In the genomic region with DNA sequence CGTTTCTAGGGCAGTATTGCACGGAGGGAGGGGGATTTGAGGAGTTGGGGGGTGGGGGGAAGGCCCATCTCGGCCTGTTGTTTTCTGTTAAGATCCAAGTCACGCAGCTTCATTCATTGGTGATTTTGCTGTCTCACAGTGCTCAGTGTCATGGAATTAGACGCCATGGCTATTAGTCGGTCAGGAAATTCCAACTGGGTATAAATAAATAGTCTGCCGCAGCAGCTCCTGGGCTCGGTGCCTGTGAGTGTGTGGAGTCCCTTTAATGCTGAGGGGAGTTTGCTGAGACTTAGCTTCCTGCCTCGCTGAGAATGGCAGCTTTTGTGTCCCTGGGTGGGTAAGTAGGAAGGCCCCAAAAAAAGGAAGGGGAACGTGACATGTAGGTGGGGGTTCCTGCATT, we compare ENCODE assay signal across 9 mouse cellular contexts.
DNase-seq lines count a peak whose midpoint lies in the region; ATAC-seq and TF ChIP-seq lines count a peak whose summit lies in the region.
"Had no signal": no experiment of that assay in that cellular context is flagged by ENCODE, and none has a peak within 500 bp of the region (broad histone marks: within the 10 kb centered on the region; RNA-seq: fewer than 3 reads in every experiment).

No protein-coding gene starts in this region.

- no peaks in the 10 kb centered on the region for H3K27me3 ChIP-seq in forebrain, embryonic 11.5 days (ENCODE audit: control insufficient read depth, insufficient read depth, low read length)
- H3K27me3 ChIP-seq in limb, embryonic 10.5 days (ENCODE audit: low read depth, poor library complexity, severe bottlenecking), result no peaks in the 10 kb centered on the region
- H3K27me3 ChIP-seq in midbrain, embryonic 16.5 days (ENCODE audit: control insufficient read depth, insufficient read depth, low read depth, low read length), result peaks cover 3% of the 10 kb centered on the region

- no peak for ATAC-seq in forebrain, embryonic 11.5 days (replicated peaks; ENCODE audit: low FRiP score)
- ATAC-seq in midbrain, embryonic 16.5 days, result peak; percentile 76
- ATAC-seq in megakaryocyte progenitor cell, adult 5-6 weeks (replicated peaks; ENCODE audit: poor library complexity), result no peak
- ATAC-seq in cerebellum, adult (ENCODE audit: insufficient number of reproducible peaks, low FRiP score, low TSS enrichment), result no peak

- no peaks in the 10 kb centered on the region for H3K36me3 ChIP-seq in forebrain, embryonic 11.5 days (ENCODE audit: control insufficient read depth, insufficient read depth, low read length)
- no peaks in the 10 kb centered on the region for H3K36me3 ChIP-seq in limb, embryonic 10.5 days
- H3K36me3 ChIP-seq in midbrain, embryonic 16.5 days (ENCODE audit: control insufficient read depth, insufficient read depth, low read length), result no peaks in the 10 kb centered on the region
- H3K36me3 ChIP-seq: G1E had no signal

- peak overlapping the region; percentile 13; the same call in 1 of the 2 replicates for H3K4me2 ChIP-seq in forebrain, embryonic 11.5 days (ENCODE audit: low read depth, low read length, severe bottlenecking)
- H3K4me2 ChIP-seq in midbrain, embryonic 16.5 days (ENCODE audit: low read length), result peak overlapping the region; percentile 33

- no peaks in the 10 kb centered on the region for H3K9me3 ChIP-seq in forebrain, embryonic 11.5 days (ENCODE audit: control insufficient read depth, low read length)
- H3K9me3 ChIP-seq in limb, embryonic 10.5 days (replicated peaks), result no peaks in the 10 kb centered on the region
- H3K9me3 ChIP-seq in midbrain, embryonic 16.5 days (replicated peaks; ENCODE audit: control insufficient read depth, low read length, poor library complexity, severe bottlenecking), result no peaks in the 10 kb centered on the region

- 0 out of 2 replicates have a peak overlapping the region, but pooled peaks have one; percentile 5 for H3K9ac ChIP-seq in forebrain, embryonic 11.5 days (ENCODE audit: low read length)
- H3K9ac ChIP-seq in midbrain, embryonic 16.5 days (ENCODE audit: low read depth, low read length), result no peak overlapping the region

- intact Hi-C loops in left cerebral cortex, adult 2 months (cut with DNase I), result no loop called here
- intact Hi-C loops in heart, postnatal 14 days (cut with DNase I), result no loop called here

- H3K27ac ChIP-seq in left cerebral cortex, adult 2 months, result 0 out of 2 replicates have a peak overlapping the region, but pooled peaks have one; percentile 4
- no peak overlapping the region for H3K27ac ChIP-seq in forebrain, embryonic 11.5 days (ENCODE audit: low read depth, low read length)
- peak overlapping the region; percentile 72; the same call in 1 of the 2 replicates for H3K27ac ChIP-seq in limb, embryonic 10.5 days
- H3K27ac ChIP-seq in midbrain, embryonic 16.5 days (ENCODE audit: low read length), result peak overlapping the region; percentile 8

- no peak for TF ChIP-seq CTCF in left cerebral cortex, adult 2 months (IDR thresholded peaks at IDR 0.05)

- 36% methylated on average over 10 of the region's 10 CpGs for WGBS in forebrain, embryonic 11.5 days
- WGBS in limb, embryonic 10.5 days, result 45% methylated on average over 10 of the region's 10 CpGs
- WGBS in midbrain, embryonic 16.5 days, result 10% methylated on average over 10 of the region's 10 CpGs

- DNase-seq in left cerebral cortex, adult 2 months (ENCODE audit: extremely low spot score in 1 of 2, low spot score in 2 of 2), result no peak
- no peak for DNase-seq in left cerebral cortex, adult 18-20 months (ENCODE audit: low spot score in 2 of 2)
- DNase-seq in forebrain, embryonic 11.5 days (ENCODE audit: low spot score), result no peak
- peak; percentile 51 to 69 for DNase-seq in heart, postnatal 14 days
- DNase-seq in limb, embryonic 10.5 days (ENCODE audit: low spot score), result no peak

- H3K4me3 ChIP-seq in left cerebral cortex, adult 2 months, result no peak overlapping the region
- H3K4me3 ChIP-seq in forebrain, embryonic 11.5 days (ENCODE audit: low read depth, low read length), result no peak overlapping the region
- no peak overlapping the region for H3K4me3 ChIP-seq in limb, embryonic 10.5 days
- H3K4me3 ChIP-seq in midbrain, embryonic 16.5 days (ENCODE audit: low read depth, low read length), result no peak overlapping the region

- peaks cover 3% of the 10 kb centered on the region; the same call in 1 of the 2 replicates for H3K4me1 ChIP-seq in forebrain, embryonic 11.5 days (replicated peaks; ENCODE audit: control insufficient read depth, insufficient read depth, low read length)
- peaks cover 26% of the 10 kb centered on the region for H3K4me1 ChIP-seq in limb, embryonic 10.5 days
- peaks cover 11% of the 10 kb centered on the region for H3K4me1 ChIP-seq in midbrain, embryonic 16.5 days (ENCODE audit: control insufficient read depth, insufficient read depth, low read length)

Comparison
In these comparisons a context has a peak if more than half of its experiments do, and no peak if none do; other contexts are left out.
1. DNase-seq: peak in heart, postnatal 14 days (2 of 2); none in left cerebral cortex, adult 2 months (0 of 2), left cerebral cortex, adult 18-20 months (0 of 2), forebrain, embryonic 11.5 days (single experiment) and limb, embryonic 10.5 days (single experiment).